Mouse (Mus musculus): ENCODE data around the gene Rpap3.

Rpap3 gene

GRCm38 (mm10) chr15:97705211-97706050, at the start of gene Rpap3:
Gene Rpap3 (minus strand): TSS chr15:97705825.
- peak; percentile 79 for DNase-seq

GRCm38 (mm10) chr15:97755361-97755760, 49.7 kb upstream of the Rpap3 start:
- no peak for DNase-seq

- no peak for DNase-seq
These were observed 48.9 kb upstream of the Rpap3 start for GRCm38 (mm10) chr15:97754476-97754875.

GRCm38 (mm10) chr15:97752491-97752890, 46.9 kb upstream of the Rpap3 start:
- no peak for DNase-seq

GRCm38 (mm10) chr15:97751676-97752075, 46.1 kb upstream of the Rpap3 start:
- DNase-seq, result no peak

GRCm38 (mm10) chr15:97750697-97751096, 45.1 kb upstream of the Rpap3 start:
- DNase-seq, result peak; percentile 51

GRCm38 (mm10) chr15:97749841-97750240, 44.2 kb upstream of the Rpap3 start:
- no peak for DNase-seq

- DNase-seq, result no peak
These were observed 43.8 kb upstream of the Rpap3 start for GRCm38 (mm10) chr15:97749397-97749796.

GRCm38 (mm10) chr15:97748964-97749363, 43.3 kb upstream of the Rpap3 start:
- no peak for DNase-seq

- no peak for DNase-seq
These were observed 42.7 kb upstream of the Rpap3 start for GRCm38 (mm10) chr15:97748309-97748708.

GRCm38 (mm10) chr15:97747486-97747885, 41.9 kb upstream of the Rpap3 start:
- DNase-seq, result no peak

- no peak for DNase-seq
These were observed 41.1 kb upstream of the Rpap3 start for GRCm38 (mm10) chr15:97746748-97747147.

GRCm38 (mm10) chr15:97746278-97746677, 40.7 kb upstream of the Rpap3 start:
- no peak for DNase-seq

- peak; percentile 16 for DNase-seq
These were observed 39.7 kb upstream of the Rpap3 start for GRCm38 (mm10) chr15:97745331-97745730.

GRCm38 (mm10) chr15:97744930-97745329, 39.3 kb upstream of the Rpap3 start:
- DNase-seq, result no peak

GRCm38 (mm10) chr15:97743961-97744525, 38.4 kb upstream of the Rpap3 start:
- no peak for DNase-seq

- no peak for DNase-seq
These were observed 37.6 kb upstream of the Rpap3 start for GRCm38 (mm10) chr15:97743210-97743609.

GRCm38 (mm10) chr15:97742600-97742999, 37.0 kb upstream of the Rpap3 start:
- DNase-seq, result no peak

GRCm38 (mm10) chr15:97742074-97742473, 36.4 kb upstream of the Rpap3 start:
- DNase-seq, result no peak

GRCm38 (mm10) chr15:97741662-97742061, 36.0 kb upstream of the Rpap3 start:
- DNase-seq, result no peak

GRCm38 (mm10) chr15:97740283-97740732, 34.7 kb upstream of the Rpap3 start:
- no peak for DNase-seq

GRCm38 (mm10) chr15:97738923-97739322, 33.3 kb upstream of the Rpap3 start:
- no peak for DNase-seq

GRCm38 (mm10) chr15:97731988-97732387, 26.4 kb upstream of the Rpap3 start:
- DNase-seq, result no peak

- no peak for DNase-seq
These were observed 25.5 kb upstream of the Rpap3 start, which contains the start of gene Endou for GRCm38 (mm10) chr15:97731111-97731510. Gene Endou (minus strand): TSS chr15:97731339.
